Mouse (Mus musculus): Measurements from ENCODE around the gene Rln3.
"Not testable (repeated sequence)": the region's sequence is repeated elsewhere in the genome, so short reads cannot be mapped to it uniquely, and the experiment has no call there.

Gene Rln3

DNA sequence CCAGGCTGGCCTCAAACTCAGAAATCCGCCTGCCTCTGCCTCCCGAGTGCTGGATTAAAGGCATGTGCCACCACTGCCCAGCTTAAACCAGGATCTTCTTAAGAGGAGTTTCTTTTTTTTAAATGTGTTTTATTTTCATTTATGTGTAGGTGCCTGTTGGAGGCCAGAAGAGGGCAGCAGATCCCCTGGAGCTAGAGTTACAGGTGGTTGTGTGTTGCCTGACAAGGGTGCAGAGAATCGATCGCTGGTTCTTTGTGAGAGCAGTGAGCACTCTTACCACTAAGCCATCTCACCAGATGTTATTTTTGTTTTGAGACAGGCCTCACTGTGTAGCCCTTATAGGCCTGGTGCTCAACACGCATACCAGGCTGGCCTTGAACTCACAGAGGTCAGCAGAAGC lies 29.0 kb downstream of the Rln3 start:
- no peak for DNase-seq

- no peak for DNase-seq
Observed at GRCm38 (mm10) chr8:84012499-84013165, 32.2 kb downstream of the Rln3 start.

DNA sequence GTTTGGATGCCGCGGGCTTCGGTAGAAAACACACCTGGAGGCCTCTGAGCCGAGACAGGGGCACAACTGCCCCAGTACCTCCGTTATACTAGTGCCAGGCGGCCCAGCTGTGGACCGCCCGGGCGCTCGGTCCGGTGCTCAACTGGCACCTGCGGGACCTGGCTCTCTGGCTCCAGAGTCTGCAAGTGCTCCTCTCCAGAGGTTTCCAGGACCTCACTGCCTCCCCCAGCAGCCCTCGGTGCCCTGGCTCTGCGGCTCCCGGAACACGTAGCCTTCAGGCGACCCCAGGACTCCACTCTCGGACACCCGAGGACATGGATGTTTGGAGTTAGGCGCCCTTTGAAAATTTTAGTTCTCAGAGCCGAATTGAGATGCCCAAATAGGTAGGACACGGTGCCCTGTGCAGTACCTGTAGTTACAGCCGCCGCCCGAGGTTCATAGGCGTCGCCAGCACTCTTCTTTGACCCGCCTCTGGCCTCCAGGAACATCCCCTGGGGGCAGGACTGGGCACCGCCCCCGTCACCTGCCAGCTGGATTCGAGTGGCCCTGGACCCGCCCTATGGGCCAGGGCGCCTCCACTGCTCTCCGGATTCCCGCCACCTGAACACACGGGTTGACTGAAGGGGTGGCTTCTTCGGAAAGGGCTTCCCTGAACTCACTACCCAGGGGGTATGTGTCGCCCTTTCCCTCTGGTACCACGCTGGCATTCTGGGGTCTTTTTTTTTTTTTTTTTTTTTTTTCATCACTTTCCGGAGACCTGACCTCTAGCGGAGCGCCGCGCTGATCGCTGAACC lies 32.9 kb downstream of the Rln3 start, which contains the start of gene 2210011C24Rik:
Gene 2210011C24Rik, minus strand, starts transcription at position 467 of the 794 bp plus-strand sequence.
- DNase-seq: no peak

- DNase-seq: peak; percentile 76
Observed at GRCm38 (mm10) chr8:84010625-84011611, 33.9 kb downstream of the Rln3 start.

GRCm38 (mm10) chr8:84009876-84010275 lies 34.9 kb downstream of the Rln3 start:
- peak; percentile 82 for DNase-seq

DNA sequence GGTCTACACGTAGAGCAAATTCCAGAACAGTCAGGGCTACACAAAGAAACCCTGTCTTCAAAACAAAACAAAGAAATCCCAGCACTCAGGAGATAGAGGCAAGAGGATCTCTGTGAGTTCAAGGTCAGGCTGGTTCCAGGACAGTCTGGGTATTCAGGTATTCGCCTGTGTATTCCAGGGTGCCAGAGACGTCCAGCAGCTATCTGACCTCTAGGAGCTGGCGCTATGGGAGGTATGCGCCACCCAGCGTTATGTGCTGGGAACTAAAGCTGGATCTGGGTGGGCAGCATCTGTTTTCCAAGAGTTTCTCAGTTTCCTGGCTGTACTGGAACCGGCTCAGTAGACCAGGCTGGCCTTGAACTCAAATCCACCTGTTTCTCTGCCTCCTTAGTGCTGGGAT lies 36.4 kb downstream of the Rln3 start:
- DNase-seq: no peak

DNA sequence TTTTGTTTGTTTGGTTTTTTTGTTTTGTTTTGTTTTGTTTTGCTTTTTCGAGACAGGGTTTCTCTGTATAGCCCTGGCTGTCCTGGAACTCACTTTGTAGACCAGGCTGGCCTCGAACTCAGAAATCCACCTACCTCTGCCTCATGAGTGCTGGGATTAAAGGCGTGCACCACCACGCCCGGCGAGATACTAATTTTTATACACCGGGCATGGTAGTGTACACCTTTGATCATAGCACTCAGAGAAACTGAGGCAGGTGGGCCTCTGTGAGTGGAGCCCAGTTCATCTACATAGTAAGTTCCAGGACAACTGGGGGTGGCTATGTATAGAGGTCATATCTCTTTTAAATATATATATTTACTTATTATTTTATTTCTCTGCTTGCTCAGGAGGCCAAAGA lies 39.3 kb downstream of the Rln3 start:
- not testable (repeated sequence) for DNase-seq

GRCm38 (mm10) chr8:84004533-84005201 lies 40.1 kb downstream of the Rln3 start:
- DNase-seq: peak; percentile 94

GRCm38 (mm10) chr8:84003612-84004246 lies 41.1 kb downstream of the Rln3 start:
- DNase-seq: no peak

- no peak for DNase-seq
Observed at GRCm38 (mm10) chr8:84002957-84003611, 41.7 kb downstream of the Rln3 start.

DNA sequence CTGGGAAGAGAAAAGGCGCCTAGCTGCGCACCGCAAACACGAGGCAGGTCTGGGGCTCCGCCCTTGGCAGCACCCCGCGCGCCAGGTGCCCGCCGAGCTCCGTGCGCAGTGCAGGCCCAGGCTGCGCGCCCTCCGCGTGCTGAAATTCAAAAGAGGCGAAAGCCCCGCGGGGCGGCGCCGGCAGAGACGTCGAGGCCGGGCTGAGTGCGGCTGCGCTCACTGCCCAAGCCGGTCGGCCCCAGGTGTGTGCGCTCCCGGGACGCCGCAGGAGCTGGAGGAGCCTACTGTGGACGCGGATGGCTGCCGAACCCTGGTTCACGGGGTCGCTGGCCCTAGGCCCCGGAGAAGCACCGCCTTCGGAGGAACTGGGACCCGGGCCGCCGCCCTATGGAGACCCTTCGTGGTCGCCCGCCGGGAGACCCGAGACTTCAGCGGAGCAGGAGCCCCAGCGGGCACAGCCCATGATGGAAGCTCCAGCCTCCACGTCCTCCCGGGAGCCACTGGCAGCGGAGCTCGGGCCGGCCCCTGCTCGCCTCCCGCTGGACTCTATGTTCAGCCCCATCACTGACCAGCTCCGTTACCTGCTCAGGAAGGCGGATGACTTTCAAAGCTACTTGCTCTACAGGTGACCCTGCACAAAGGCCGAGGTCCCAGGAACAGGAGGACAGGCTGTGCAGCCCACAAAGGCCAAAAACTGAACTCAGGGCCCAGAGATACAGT lies 43.4 kb downstream of the Rln3 start, which contains the start of gene 1700067K01Rik:
Gene 1700067K01Rik, plus strand, starts transcription at position 222 of the 720 bp plus-strand sequence.
- no peak for DNase-seq

DNA sequence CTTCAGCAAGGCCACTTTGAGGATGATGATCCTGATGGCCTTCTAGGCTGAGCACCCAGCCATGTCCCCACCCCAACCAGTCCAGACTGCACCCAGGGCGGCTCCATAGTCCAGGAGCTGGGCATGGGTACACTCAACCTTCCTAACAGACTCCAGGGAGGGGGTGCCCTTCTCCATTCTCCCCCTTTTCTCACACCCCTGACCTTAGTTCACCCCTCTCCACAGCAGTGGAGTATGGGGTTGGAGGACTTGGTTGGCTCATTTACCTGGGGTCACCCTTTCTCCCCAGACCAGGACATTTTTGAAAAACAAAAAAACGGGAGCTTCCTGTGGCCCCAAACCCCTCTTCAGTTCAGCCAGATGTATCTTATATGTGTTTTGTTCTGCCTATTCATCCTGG lies 45.0 kb downstream of the Rln3 start:
- DNase-seq: no peak

GRCm38 (mm10) chr8:83999057-83999705 lies 45.6 kb downstream of the Rln3 start:
- DNase-seq: no peak

- peak; percentile 75 for DNase-seq
Observed at GRCm38 (mm10) chr8:83998231-83999056, 46.4 kb downstream of the Rln3 start.

GRCm38 (mm10) chr8:83997511-83998141 lies 47.2 kb downstream of the Rln3 start, which contains the start of gene Samd1:
Gene Samd1 (plus strand): TSS chr8:83997672.
- DNase-seq: peak; percentile 61

- DNase-seq: peak; percentile 78
Observed at GRCm38 (mm10) chr8:83996567-83997505, 48.0 kb downstream of the Rln3 start.

DNA sequence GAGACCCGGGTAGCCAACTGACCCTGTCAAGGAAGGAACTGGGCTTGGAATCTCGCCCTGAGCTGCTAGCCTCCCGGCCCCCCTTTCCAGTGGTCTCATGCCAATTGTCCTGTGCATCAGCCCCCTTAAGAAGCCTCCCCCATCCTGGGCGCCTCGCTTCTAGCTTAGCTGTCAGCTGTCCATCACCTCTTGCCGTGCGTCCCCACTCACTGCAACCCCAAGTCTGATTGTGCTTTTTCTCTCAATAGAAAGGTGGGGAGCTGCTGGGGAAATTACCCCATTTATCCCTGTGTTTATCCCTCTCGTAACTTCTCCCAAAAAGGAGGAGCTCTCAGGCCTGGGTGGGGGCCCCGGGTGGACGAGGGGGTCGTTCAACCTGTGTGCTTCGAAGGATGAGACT lies 48.8 kb downstream of the Rln3 start:
- no peak for DNase-seq

All from thymus, postnatal 25 days (tissue).